Mouse (Mus musculus) E14TG2a.4 (cell line): Measurements from ENCODE around the gene Qser1.

ENCODE experiments used
- CTCF ChIP-seq: conservative IDR thresholded peaks from 2 replicates; pipeline ENCODE4 v1.5.1; 2014; ENCODE audit warnings: low read length
- POU5F1 ChIP-seq: IDR thresholded peaks from 2 replicates; pipeline ENCODE4 v1.6.1; 2014; ENCODE audit warnings: low read length, borderline replicate concordance

DNA sequence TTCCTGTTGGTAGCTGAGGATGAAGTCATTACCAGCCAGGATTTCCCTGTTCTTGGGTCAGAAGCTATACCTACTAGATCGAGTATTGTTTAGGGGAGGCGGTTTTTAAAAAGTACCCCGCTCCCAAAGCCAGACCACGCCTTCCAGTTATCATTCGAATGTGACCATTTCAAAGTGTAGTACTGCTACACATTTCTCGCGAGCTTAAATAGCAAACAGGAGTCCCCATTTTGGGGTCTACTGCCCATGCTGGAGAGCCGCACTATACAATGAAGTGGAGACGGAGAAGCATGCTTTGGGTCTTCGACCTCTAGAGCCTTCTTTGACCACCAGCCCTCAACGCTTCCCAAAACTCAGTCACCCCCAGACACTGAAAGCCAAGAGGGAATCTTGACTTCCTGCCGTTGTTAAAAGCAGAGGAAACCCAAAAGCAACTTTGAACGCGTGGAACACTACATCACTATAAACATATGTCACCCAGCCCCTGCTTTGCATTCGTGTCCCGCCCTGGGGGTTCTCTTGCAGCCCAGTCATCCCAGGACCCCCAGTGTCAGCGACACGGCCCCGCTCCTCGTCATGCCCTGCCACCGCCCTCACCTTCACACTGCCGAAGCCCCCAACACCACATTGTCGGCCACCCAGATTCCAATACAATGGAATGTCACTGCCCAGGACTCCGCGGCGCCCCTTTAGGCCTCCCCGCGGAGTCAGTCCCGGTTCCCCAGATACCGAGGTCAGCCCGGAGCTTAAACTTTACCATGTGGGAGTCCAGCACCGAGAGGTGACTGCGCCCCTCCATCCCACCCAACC lies 794 bp downstream of the Qser1 start:
- TF ChIP-seq CTCF (no peak), POU5F1 (no peak)
